Mouse (Mus musculus) cortical plate, adult 2 months (tissue): ENCODE data around the gene Shroom3.

Experiments used
- CTCF ChIP-seq: fragments of 200-500 bp; IDR thresholded peaks from 2 replicates; pipeline ENCODE4 v1.5.1; 2011; ENCODE audit warnings: mild to moderate bottlenecking, control low read depth, low read length; ENCODE audit not compliant: insufficient read depth; ENCODE audit errors: extremely low read depth
- POLR2A ChIP-seq: fragments of 200-500 bp; IDR thresholded peaks from 2 replicates; pipeline ENCODE4 v1.6.1; 2011; ENCODE audit warnings: mild to moderate bottlenecking, low read length, control low read depth; ENCODE audit not compliant: insufficient read depth; ENCODE audit errors: extremely low read depth

DNA sequence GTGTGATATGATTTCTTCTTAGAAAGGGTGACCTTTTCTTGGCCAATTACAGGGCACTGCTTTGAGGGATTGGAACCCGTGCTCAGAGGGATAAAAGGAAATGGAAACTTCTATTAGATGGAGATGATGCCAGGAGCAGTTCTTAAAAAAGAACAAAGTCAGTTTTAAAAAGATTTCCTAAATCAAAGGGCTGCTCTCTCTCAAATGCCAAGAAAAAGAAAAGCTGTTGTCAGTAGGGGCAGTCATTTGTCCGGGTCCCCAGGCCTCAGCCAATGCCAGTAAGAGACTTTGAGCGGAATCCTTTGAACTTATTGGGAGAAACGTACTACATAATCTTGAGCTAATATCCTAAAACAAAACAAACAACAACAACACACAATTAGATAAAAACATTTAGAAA, 181.9 kb downstream of the Shroom3 start:
- TF ChIP-seq POLR2A: no peak
- no peak for TF ChIP-seq CTCF
